20 mouse cellular contexts compared by ENCODE assay signal in genomic region chr19:3528646-3529045, GRCm38 (mm10). TPM values are rescaled to one million over a fixed set of nuclear protein-coding genes. Genes with fewer than 3 reads are reported as not detected.
A peak's percentile ranks its signal among the peaks of the same experiment; 100 is the strongest.
DNase-seq lines count a peak whose midpoint lies in the region; TF ChIP-seq lines count a peak whose summit lies in the region.
"Had no signal": no experiment of that assay in that cellular context is flagged by ENCODE, and none has a peak within 500 bp of the region (broad histone marks: within the 10 kb centered on the region; RNA-seq: fewer than 3 reads in every experiment).

No protein-coding gene starts in this region.

- H3K27me3 ChIP-seq in kidney, adult 2 months (replicated peaks; ENCODE audit: control insufficient read depth, insufficient read depth, low read length), result no peaks in the 10 kb centered on the region
- H3K27me3 ChIP-seq: embryonic facial prominence, embryonic 15.5 days; hindbrain, embryonic 13.5 days; megakaryocyte, embryonic 14.5 days; midbrain, embryonic 13.5 days had no signal

- DNase-seq in kidney, adult 2 months, result peak; percentile 52
- DNase-seq in kidney, postnatal 10 days, result no peak
- DNase-seq in Muller cell, postnatal 12 days (ENCODE audit: inconsistent ontology term), result peak; percentile 64
- peak; percentile 28 for DNase-seq in lung, adult 2 months
- DNase-seq in lung, postnatal 14 days, result peak; percentile 10
- no peak for DNase-seq in T-cell, adult 2 months (ENCODE audit: low spot score)
- DNase-seq in spleen, postnatal 36 days (ENCODE audit: low spot score in 2 of 2), result no peak
- DNase-seq: adrenal gland, postnatal 14 days; cerebellum, adult 2 months; cerebellum, postnatal 36 days; forebrain, postnatal 0 days; gastrocnemius, postnatal 36 days; heart, postnatal 36 days; left cerebral cortex, postnatal 4 days; thymus, adult 18-20 months; thymus, postnatal 4 days had no signal

- H3K4me3 ChIP-seq in kidney, adult 2 months (ENCODE audit: insufficient read depth, low read depth, low read length), result no peak overlapping the region
- H3K4me3 ChIP-seq in lung, adult 2 months (replicated peaks; ENCODE audit: extremely low read depth, low read depth, low read length), result no peak overlapping the region
- H3K4me3 ChIP-seq: embryonic facial prominence, embryonic 15.5 days; hindbrain, embryonic 13.5 days; megakaryocyte, embryonic 14.5 days; midbrain, embryonic 13.5 days had no signal

- H3K36me3 ChIP-seq in kidney, adult 2 months (ENCODE audit: control insufficient read depth, insufficient read depth, low read length), result peaks cover 5% of the 10 kb centered on the region; the same call in 1 of the 2 replicates

- no peak for TF ChIP-seq CTCF in kidney, adult 2 months (conservative IDR thresholded peaks at IDR 0.05; ENCODE audit: insufficient read depth, insufficient read length, low read depth, low read length)
- TF ChIP-seq CTCF in lung, adult 2 months (IDR thresholded peaks at IDR 0.05; ENCODE audit: insufficient read depth, low read length), result no peak

- H3K27ac ChIP-seq in kidney, adult 2 months (ENCODE audit: insufficient read depth, low read depth, low read length), result no peak overlapping the region; the same call in 1 of the 2 replicates
- H3K27ac ChIP-seq: embryonic facial prominence, embryonic 15.5 days; hindbrain, embryonic 13.5 days; midbrain, embryonic 13.5 days had no signal

- TF ChIP-seq POLR2A in kidney, adult 2 months (IDR thresholded peaks at IDR 0.05; ENCODE audit: low read depth, low read length), result no peak
- no peak for TF ChIP-seq POLR2A in lung, adult 2 months (IDR thresholded peaks at IDR 0.05; ENCODE audit: borderline replicate concordance, extremely low read depth, low read depth, low read length)

- WGBS in kidney, adult 2 months, result 34% methylated on average over 4 of the region's 4 CpGs
- WGBS in lung, adult 2 months, result 59% methylated on average over 4 of the region's 4 CpGs

- peaks cover 10% of the 10 kb centered on the region for H3K4me1 ChIP-seq in kidney, adult 2 months (ENCODE audit: control insufficient read depth, insufficient read depth, low read length)
- peaks cover 3% of the 10 kb centered on the region for H3K4me1 ChIP-seq in lung, adult 2 months (ENCODE audit: control insufficient read depth, insufficient read depth, low read length)
- H3K4me1 ChIP-seq: embryonic facial prominence, embryonic 15.5 days; midbrain, embryonic 13.5 days had no signal

RNA-seq across cellular contexts. Expression of gene Ppp6r3, which starts 46.9 kb away (rescaled TPM):
- polyA plus RNA-seq in kidney, adult 2 months (2012; rRNA removed), result 52.5 and 58.5 TPM in 2 replicates
- polyA plus RNA-seq in lung, adult 2 months (2012; rRNA removed), result 43.5 and 55.6 TPM in 2 replicates

Comparison
In these comparisons a context has a peak if more than half of its experiments do, and no peak if none do; other contexts are left out.
1. DNase-seq: peak in kidney, adult 2 months (single experiment), Muller cell, postnatal 12 days (single experiment), lung, adult 2 months (single experiment) and lung, postnatal 14 days (single experiment); none in kidney, postnatal 10 days (single experiment), T-cell, adult 2 months (single experiment) and spleen, postnatal 36 days (0 of 2).